Mouse (Mus musculus) forebrain, embryonic 15.5 days (tissue): ENCODE results near the gene Olfr825. TPM values are rescaled to one million over a fixed set of nuclear protein-coding genes. Genes with fewer than 3 reads are reported as not detected.
"Not testable (repeated sequence)": the region's sequence is repeated elsewhere in the genome, so short reads cannot be mapped to it uniquely, and the experiment has no call there.

ENCODE experiments used
- ATAC-seq: fragments of 200-750 bp; cut with Nextera tagmentation; replicated peaks from 2 replicates; pipeline ENCODE4 v1.8.0; 2017; ENCODE audit warnings: mild to moderate bottlenecking, moderate TSS enrichment, moderate library complexity
- H3K27ac ChIP-seq: fragments of 300-500 bp; sonication (generic); replicated peaks from 2 replicates; pipeline ENCODE4 v1.5.1; 2015; ENCODE audit warnings: mild to moderate bottlenecking, inconsistent platforms
- H3K27me3 ChIP-seq: fragments of 300-500 bp; sonication (generic); 2 replicates; pipeline ENCODE4 v1.6.1; 2015; ENCODE audit warnings: inconsistent platforms
- H3K36me3 ChIP-seq: fragments of 300-500 bp; sonication (generic); 2 replicates; pipeline ENCODE4 v1.6.1; 2015; ENCODE audit warnings: mild to moderate bottlenecking, inconsistent platforms
- H3K4me1 ChIP-seq: fragments of 300-500 bp; sonication (generic); 2 replicates; pipeline ENCODE4 v1.6.1; 2015; ENCODE audit warnings: inconsistent platforms
- H3K4me2 ChIP-seq: fragments of 300-500 bp; sonication (generic); replicated peaks from 2 replicates; pipeline ENCODE4 v1.6.1; 2015; ENCODE audit warnings: mild to moderate bottlenecking, inconsistent platforms
- H3K4me3 ChIP-seq: fragments of 300-500 bp; sonication (generic); 2 replicates; pipeline ENCODE4 v1.5.1; 2015; ENCODE audit warnings: mild to moderate bottlenecking, inconsistent platforms
- H3K9ac ChIP-seq: fragments of 300-500 bp; sonication (generic); replicated peaks from 2 replicates; pipeline ENCODE4 v1.6.1; 2015; ENCODE audit warnings: mild to moderate bottlenecking, inconsistent platforms
- H3K9me3 ChIP-seq: fragments of 300-500 bp; sonication (generic); 2 replicates; pipeline ENCODE4 v1.6.1; 2016; ENCODE audit warnings: inconsistent platforms
- WGBS: fragments of 180-500 bp; shearing (Covaris S2); methylation state at CpG from one replicate; pipeline ENCODE4 v1.1.7; 2015; ENCODE audit warnings: mixed read lengths; 5-methylcytosine and 5-hydroxymethylcytosine counted together
- polyA plus RNA-seq: library from polyadenylated mRNA; unstranded; fragments of >200 nt; fragmentation: Nextera tagmentation; extraction: Ambion mirVana; gene quantifications from 2 replicates; pipeline ENCODE4 v1.2.1, GENCODE M21; 2015

The Olfr825 gene
- not detected in 2 replicates for polyA plus RNA-seq

DNA sequence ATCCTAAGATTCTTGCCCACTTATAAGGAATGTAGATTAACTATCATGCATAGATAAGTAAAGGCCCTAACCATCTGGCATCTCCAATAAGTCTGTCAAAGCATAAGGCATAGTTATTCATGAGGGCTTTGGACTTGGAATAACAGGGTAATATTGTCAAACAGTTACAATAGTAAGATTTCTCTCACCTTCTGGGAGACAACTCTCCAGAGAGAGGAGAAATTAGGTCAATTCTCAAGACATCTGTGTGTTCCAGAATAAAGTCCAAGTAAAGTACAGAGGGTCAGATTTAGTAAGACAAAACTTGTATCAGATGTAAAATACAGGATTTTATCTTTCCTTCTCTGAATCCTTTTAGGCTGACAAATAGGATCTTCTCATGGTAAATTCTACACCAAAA, at the start of gene Olfr825:
Gene Olfr825 (minus strand): TSS at position 101 of the 400 bp plus-strand sequence.
- no peaks in the 10 kb centered on the region for H3K36me3 ChIP-seq
- H3K4me3 ChIP-seq: no peak within 1 kb of the TSS
- H3K27me3 ChIP-seq: no peaks in the 10 kb centered on the region
- ATAC-seq: no peak
- H3K4me1 ChIP-seq: no peaks in the 10 kb centered on the region
- no peak within 1 kb of the TSS for H3K9ac ChIP-seq
- H3K27ac ChIP-seq: no peak within 1 kb of the TSS
- H3K9me3 ChIP-seq: no peaks in the 10 kb centered on the region
- H3K4me2 ChIP-seq: no peak within 1 kb of the TSS

DNA sequence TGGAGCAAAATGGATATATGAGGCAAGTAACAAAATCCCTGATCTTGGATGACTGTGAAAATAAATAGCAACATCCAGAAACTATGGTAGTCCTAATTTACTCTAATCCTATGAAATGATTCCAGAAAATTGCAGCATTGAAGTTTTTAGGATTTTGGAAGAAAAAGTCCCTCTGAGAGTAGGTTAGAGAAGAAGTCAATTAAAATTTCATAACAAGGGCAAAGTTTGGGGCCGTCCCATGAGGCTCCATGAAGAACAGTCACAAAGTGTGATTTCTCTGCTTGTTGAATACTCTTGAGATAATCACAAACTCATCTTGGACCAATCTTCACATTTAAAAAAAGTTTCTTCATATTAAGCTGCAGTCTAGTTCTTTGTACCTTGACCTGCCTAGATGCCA, 47.7 kb upstream of the Olfr825 start, which contains the start of gene Olfr827:
Gene Olfr827 (minus strand): TSS at position 101 of the 400 bp plus-strand sequence.
- WGBS: 79% methylated on average over 1 of the region's 1 CpGs
- Histone ChIP-seq H3K9ac (no peak within 1 kb of the TSS), H3K27ac (no peak within 1 kb of the TSS), H3K4me1 (no peaks in the 10 kb centered on the region), H3K4me3 (no peak within 1 kb of the TSS), H3K36me3 (no peaks in the 10 kb centered on the region), H3K4me2 (no peak within 1 kb of the TSS), H3K27me3 (no peaks in the 10 kb centered on the region), H3K9me3 (no peaks in the 10 kb centered on the region)
- ATAC-seq: no peak

DNA sequence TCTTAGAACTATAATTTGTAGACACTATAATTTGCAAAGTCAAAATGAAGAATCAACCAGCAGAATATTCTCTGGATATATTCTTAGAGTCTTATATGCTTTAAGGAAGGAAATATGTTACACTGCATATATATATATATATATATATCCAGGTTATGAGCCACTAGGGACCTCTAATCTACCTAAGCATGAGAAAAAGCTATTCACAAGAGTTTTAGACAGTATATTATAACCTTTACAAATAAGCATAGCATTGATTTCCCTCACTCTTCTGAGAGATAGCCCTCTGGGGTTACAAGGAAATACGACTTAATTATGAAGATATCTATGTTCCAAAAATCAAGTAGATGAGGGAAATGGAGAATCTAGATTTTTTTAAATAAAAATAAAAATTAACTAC, 17.5 kb upstream of the Olfr825 start, which contains the start of gene Olfr826:
Gene Olfr826 (minus strand): TSS at position 101 of the 400 bp plus-strand sequence.
- Histone ChIP-seq H3K4me2 (no peak within 1 kb of the TSS), H3K9ac (no peak within 1 kb of the TSS), H3K27me3 (no peaks in the 10 kb centered on the region), H3K27ac (no peak within 1 kb of the TSS), H3K4me1 (no peaks in the 10 kb centered on the region), H3K4me3 (no peak within 1 kb of the TSS), H3K36me3 (no peaks in the 10 kb centered on the region), H3K9me3 (no peaks in the 10 kb centered on the region)
- ATAC-seq: no peak
- 67% methylated on average over 1 of the region's 1 CpGs for WGBS

DNA sequence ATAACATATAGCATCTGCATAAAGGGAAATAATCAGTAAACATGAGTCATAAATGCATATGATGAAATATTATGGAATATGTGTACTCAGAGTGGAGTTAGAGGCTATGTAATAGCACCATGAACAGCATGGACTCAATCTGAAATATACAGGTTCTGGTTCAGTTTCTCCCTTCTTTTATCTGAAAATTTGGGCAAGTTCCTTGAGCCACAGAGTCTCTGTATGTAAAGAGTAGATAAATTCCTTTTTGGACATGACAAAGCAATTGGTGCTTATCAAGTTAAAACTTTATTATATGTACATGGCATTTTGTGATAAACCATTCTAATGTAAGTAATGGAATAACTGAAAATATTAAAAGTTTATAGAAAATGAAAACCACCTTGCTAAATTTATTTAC, 1.4 kb downstream of the Olfr825 start:
- Histone ChIP-seq H3K4me3 (no peak overlapping the region), H3K9me3 (no peaks in the 10 kb centered on the region), H3K9ac (no peak overlapping the region), H3K36me3 (no peaks in the 10 kb centered on the region), H3K27ac (no peak overlapping the region), H3K4me1 (no peaks in the 10 kb centered on the region), H3K27me3 (no peaks in the 10 kb centered on the region), H3K4me2 (no peak overlapping the region)
- no peak for ATAC-seq

DNA sequence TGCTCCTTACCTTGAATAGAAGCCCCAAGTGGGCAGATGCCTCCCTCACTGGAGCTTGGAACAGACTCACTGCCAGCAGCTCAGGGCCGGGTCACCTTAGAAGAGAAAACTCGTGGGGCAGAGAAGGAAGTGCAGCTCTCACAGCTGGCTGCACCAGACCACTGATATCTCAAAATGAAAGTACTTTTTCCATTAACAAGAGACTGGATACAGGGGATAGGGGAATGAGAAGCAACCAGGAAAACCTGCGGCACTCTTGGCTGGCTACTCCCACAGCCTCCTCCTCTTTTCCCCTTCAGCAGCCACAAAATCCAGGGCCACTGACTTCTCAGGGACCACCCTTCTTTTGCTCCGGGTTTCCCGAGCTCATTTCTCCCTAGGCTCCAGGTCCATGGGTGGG, 22.4 kb downstream of the Olfr825 start:
- no peak overlapping the region for H3K9ac ChIP-seq
- no peak overlapping the region for H3K4me3 ChIP-seq
- H3K27ac ChIP-seq: no peak overlapping the region
- WGBS: 85% methylated on average over 5 of the region's 5 CpGs
- no peak for ATAC-seq
- no peak overlapping the region for H3K4me2 ChIP-seq
- no peaks in the 10 kb centered on the region for H3K4me1 ChIP-seq
- no peaks in the 10 kb centered on the region for H3K36me3 ChIP-seq
- H3K9me3 ChIP-seq: no peaks in the 10 kb centered on the region
- no peaks in the 10 kb centered on the region for H3K27me3 ChIP-seq

DNA sequence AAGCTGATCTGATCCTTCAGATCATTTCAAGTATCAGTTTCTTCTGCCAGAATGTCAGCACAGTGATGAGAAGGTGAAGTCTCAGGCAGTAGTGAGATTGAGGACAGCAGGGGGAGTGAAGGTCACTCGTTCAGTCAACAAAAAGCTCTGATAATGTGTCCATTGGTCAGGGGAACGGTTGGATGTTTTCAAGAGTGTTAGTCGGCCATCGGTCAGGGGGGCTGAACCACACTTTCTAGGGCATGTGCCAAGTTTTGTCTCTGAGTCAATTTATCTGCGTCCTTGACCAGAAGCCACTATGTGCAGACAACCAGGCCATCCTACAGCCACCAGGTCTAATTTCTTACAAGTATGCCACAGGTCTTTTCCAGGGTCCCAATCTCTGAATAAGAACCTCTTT, 24.1 kb downstream of the Olfr825 start:
- H3K27me3 ChIP-seq, H3K27ac ChIP-seq, H3K9ac ChIP-seq, H3K36me3 ChIP-seq, H3K4me2 ChIP-seq, ATAC-seq, H3K9me3 ChIP-seq, H3K4me3 ChIP-seq, H3K4me1 ChIP-seq: not testable (repeated sequence)
- WGBS: 90% methylated on average over 5 of the region's 5 CpGs

DNA sequence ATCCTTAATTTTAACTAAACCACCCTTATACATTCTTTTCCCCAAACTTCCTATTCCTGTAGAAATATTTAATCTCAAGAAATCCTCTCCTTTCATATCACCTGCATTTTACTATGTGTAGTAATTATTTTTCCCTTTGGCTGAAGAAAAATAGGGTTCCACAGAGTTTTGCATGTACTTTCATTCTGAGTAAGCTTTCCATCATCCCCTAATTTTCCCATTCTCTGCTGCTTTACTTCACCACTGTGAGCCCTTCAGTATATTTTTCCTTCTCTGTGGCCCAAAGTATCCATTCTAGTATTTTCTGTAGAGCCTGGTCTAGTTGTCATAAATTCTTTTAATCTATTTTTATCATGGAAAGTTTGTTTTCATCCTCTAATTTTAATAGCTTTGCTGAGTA, 31.8 kb downstream of the Olfr825 start:
- no peak overlapping the region for H3K4me3 ChIP-seq
- no peak overlapping the region for H3K9ac ChIP-seq
- H3K36me3 ChIP-seq: no peaks in the 10 kb centered on the region
- no peak for ATAC-seq
- H3K27ac ChIP-seq: no peak overlapping the region
- no peaks in the 10 kb centered on the region for H3K27me3 ChIP-seq
- no peak overlapping the region for H3K4me2 ChIP-seq
- H3K4me1 ChIP-seq: no peaks in the 10 kb centered on the region
- no peaks in the 10 kb centered on the region for H3K9me3 ChIP-seq

DNA sequence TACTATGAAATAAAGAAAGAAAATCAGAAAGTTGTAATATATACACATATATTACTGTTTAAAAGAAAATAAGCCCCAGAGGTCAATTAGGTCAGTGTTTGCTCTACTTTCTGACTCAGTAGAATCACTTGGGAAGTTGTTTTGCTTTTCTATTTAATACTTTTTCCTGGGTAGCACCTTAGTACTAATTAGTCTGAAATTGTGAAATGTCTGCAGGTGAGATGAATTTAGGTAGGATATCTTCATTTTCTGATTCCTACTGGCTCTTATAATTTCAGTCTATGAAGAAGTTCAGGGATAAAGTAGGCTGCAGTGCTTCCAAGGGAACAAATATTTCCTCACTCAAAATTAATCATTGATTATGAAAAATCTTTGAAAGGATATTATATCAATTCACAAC, 36.7 kb downstream of the Olfr825 start, which contains the start of gene Olfr824:
Gene Olfr824 (minus strand): TSS at position 101 of the 400 bp plus-strand sequence.
- H3K9me3 ChIP-seq, H3K4me2 ChIP-seq, H3K36me3 ChIP-seq, H3K9ac ChIP-seq, ATAC-seq, H3K4me3 ChIP-seq, H3K27ac ChIP-seq, H3K27me3 ChIP-seq, H3K4me1 ChIP-seq: not testable (repeated sequence)

DNA sequence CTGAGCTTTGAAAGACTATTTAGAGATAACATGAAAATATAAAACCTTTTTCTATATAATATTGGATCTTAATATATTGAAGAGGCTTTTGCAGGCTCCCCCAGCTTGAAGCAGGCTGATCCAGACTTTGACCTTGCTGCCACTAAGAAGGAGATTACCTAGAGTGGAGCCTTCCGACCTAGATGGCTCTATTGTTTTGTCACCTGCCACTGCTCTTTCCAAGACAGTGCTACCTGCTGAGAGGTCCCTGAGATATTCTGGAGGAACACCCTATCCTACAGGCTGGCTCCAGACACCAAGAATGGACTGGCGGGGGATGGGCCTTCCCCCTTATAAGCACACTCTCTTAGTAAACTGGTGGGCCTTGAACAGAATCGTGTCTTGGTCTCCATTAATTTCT, 50.5 kb downstream of the Olfr825 start:
- H3K9me3 ChIP-seq, H3K4me1 ChIP-seq, H3K27ac ChIP-seq, H3K27me3 ChIP-seq, H3K4me2 ChIP-seq, H3K9ac ChIP-seq, H3K4me3 ChIP-seq, H3K36me3 ChIP-seq, ATAC-seq: not testable (repeated sequence)
- 60% methylated on average over 3 of the region's 3 CpGs for WGBS

DNA sequence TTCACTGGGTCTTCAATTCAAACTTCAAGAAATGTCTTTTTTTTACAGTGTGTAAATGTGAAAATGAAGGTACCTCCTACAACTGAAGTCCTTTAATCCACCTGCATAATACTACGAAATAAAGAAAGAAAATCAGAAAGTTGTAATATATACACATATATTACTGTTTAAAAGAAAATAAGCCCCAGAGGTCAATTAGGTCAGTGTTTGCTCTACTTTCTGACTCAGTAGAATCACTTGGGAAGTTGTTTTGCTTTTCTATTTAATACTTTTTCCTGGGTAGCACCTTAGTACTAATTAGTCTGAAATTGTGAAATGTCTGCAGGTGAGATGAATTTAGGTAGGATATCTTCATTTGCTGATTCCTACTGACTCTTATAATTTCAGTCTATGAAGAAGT, 51.3 kb downstream of the Olfr825 start, which contains the start of gene Olfr823:
Gene Olfr823 (minus strand): TSS at position 101 of the 400 bp plus-strand sequence.
- not testable (repeated sequence) for H3K27me3 ChIP-seq, H3K9me3 ChIP-seq, H3K9ac ChIP-seq, ATAC-seq, H3K27ac ChIP-seq, H3K4me1 ChIP-seq, H3K4me2 ChIP-seq, H3K36me3 ChIP-seq, H3K4me3 ChIP-seq
- 94% methylated on average over 1 of the region's 1 CpGs for WGBS

Other genes with a start within 250 kb of the Olfr825 start
- not detected in 2 replicates for gene Olfr818, start 217.7 kb downstream of the Olfr825 start, polyA plus RNA-seq
- gene Olfr819, start 199.5 kb downstream of the Olfr825 start, polyA plus RNA-seq: not detected in 2 replicates
- not detected in 2 replicates for gene Olfr247, start 190.6 kb downstream of the Olfr825 start, polyA plus RNA-seq
- gene Gm10310, start 181.7 kb downstream of the Olfr825 start, polyA plus RNA-seq: not detected in 2 replicates
- gene Olfr820, start 154.1 kb downstream of the Olfr825 start, polyA plus RNA-seq: not detected in 2 replicates
- gene Olfr821, start 136.4 kb downstream of the Olfr825 start, polyA plus RNA-seq: not detected in 2 replicates
- not detected in 2 replicates for gene Olfr822, start 95.6 kb downstream of the Olfr825 start, polyA plus RNA-seq
- gene Olfr823, start 51.4 kb downstream of the Olfr825 start, polyA plus RNA-seq: not detected in 2 replicates
- not detected in 2 replicates for gene Olfr824, start 36.8 kb downstream of the Olfr825 start, polyA plus RNA-seq
- gene Olfr826, start 17.4 kb upstream of the Olfr825 start, polyA plus RNA-seq: not detected in 2 replicates
- not detected in 2 replicates for gene Olfr827, start 47.6 kb upstream of the Olfr825 start, polyA plus RNA-seq
- gene Neurod4, start 113.5 kb upstream of the Olfr825 start, polyA plus RNA-seq: 4.3 and 5.2 TPM in 2 replicates
- gene Tespa1, start 156.1 kb upstream of the Olfr825 start, polyA plus RNA-seq: not detected in 2 replicates
- gene Vmn2r84, start 227.6 kb upstream of the Olfr825 start, polyA plus RNA-seq: not detected in 2 replicates